Mouse (Mus musculus) liver, embryonic 14.5 days (tissue): ENCODE measurements around the gene Dvl3. TPM values are rescaled to one million over a fixed set of nuclear protein-coding genes. Genes with fewer than 3 reads are reported as not detected.

Experiments used
- ATAC-seq: fragments of 200-750 bp; cut with Nextera tagmentation; 2 replicates; pipeline ENCODE4 v1.8.0; 2017; ENCODE audit warnings: moderate number of reproducible peaks, mild to moderate bottlenecking, moderate library complexity; ENCODE audit not compliant: insufficient read depth
- DNase-seq, 3 experiments: peaks; one replicate each; pipeline ENCODE4 v3.0.0-alpha.2; 2012 to 2013; ENCODE audit warnings: low read depth in 3 of 3, low spot score in 3 of 3
- H3K27ac ChIP-seq: fragments of 300-500 bp; sonication (generic); 2 replicates; pipeline ENCODE4 v1.5.1; 2014; ENCODE audit warnings: moderate library complexity, mild to moderate bottlenecking, control low read depth, inconsistent platforms
- H3K27me3 ChIP-seq: fragments of 300-500 bp; sonication (generic); 2 replicates; pipeline ENCODE4 v1.6.1; 2014; ENCODE audit warnings: mild to moderate bottlenecking, low read length, moderate library complexity; ENCODE audit not compliant: control insufficient read depth, insufficient read depth
- H3K36me3 ChIP-seq: fragments of 300-500 bp; sonication (generic); replicated peaks from 2 replicates; pipeline ENCODE4 v1.6.1; 2014; ENCODE audit warnings: low read depth; ENCODE audit not compliant: control insufficient read depth, insufficient read depth
- H3K4me1 ChIP-seq, 2 experiments: fragments of 200-500 bp in 1 of 2; fragments of 300-500 bp in 1 of 2; sonication (generic) in 1 of 2; replicated peaks; 2 replicates each; pipeline ENCODE4 v1.6.1; 2012 to 2014; ENCODE audit warnings: antibody characterized with exemption in 1 of 2, inconsistent platforms in 1 of 2, low read length in 1 of 2; ENCODE audit not compliant: control insufficient read depth in 2 of 2, insufficient read depth in 2 of 2
- H3K4me2 ChIP-seq: fragments of 300-500 bp; sonication (generic); 2 replicates; pipeline ENCODE4 v1.6.1; 2014; ENCODE audit warnings: low read depth, mild to moderate bottlenecking, control low read depth, moderate library complexity
- H3K4me3 ChIP-seq, 2 experiments: fragments of 200-500 bp in 1 of 2; fragments of 300-500 bp in 1 of 2; sonication (generic) in 1 of 2; 2 replicates each; pipeline ENCODE4 v1.5.1; 2012 to 2014; ENCODE audit warnings: low read depth in 2 of 2, low read length in 2 of 2, mild to moderate bottlenecking in 2 of 2, control low read depth in 1 of 2, inconsistent platforms in 1 of 2, moderate library complexity in 1 of 2; ENCODE audit not compliant: insufficient read depth in 1 of 2
- H3K9ac ChIP-seq: fragments of 300-500 bp; sonication (generic); replicated peaks from 2 replicates; pipeline ENCODE4 v1.6.1; 2014; ENCODE audit warnings: mild to moderate bottlenecking, control low read depth, moderate library complexity
- H3K9me3 ChIP-seq: fragments of 300-500 bp; sonication (generic); 2 replicates; pipeline ENCODE4 v1.6.1; 2016; ENCODE audit warnings: low read length, mixed read lengths; ENCODE audit not compliant: control insufficient read depth
- CTCF ChIP-seq: IDR thresholded peaks from 2 replicates; pipeline ENCODE4 v1.5.1; 2016; ENCODE audit warnings: antibody characterized with exemption, low read depth, control low read depth
- EP300 ChIP-seq: IDR thresholded peaks from 2 replicates; pipeline ENCODE4 v1.6.1; 2016; ENCODE audit warnings: antibody characterized with exemption, low read depth
- WGBS: fragments of 180-500 bp; shearing (Covaris S2); extraction: QIAGEN DNeasy Blood & Tissue Kit; methylation state at CpG from one replicate; pipeline ENCODE4 v1.1.7; 2014; ENCODE audit not compliant: insufficient replicate concordance; 5-methylcytosine and 5-hydroxymethylcytosine counted together
- polyA plus RNA-seq, 2 experiments: library from polyadenylated mRNA; depleted of rRNA in 1 of 2; stranded (reverse) in 1 of 2; unstranded in 1 of 2; fragments of >200 nt; fragmentation: Nextera tagmentation in 1 of 2; extraction: Ambion mirVana in 1 of 2; gene quantifications; 2 replicates each; pipeline versions ENCODE4 v1.2.1 to v1.2.3; 2012 to 2014

Dvl3 gene
- polyA plus RNA-seq, 2 experiments = 4.9 to 7.3 TPM

- Histone ChIP-seq H3K36me3 (peaks cover 5% of the 10 kb centered on the region), H3K4me3 (peak overlapping the region in 1 of 2 experiments; percentile 87; a peak in 2 of 4 replicates), H3K9me3 (no peaks in the 10 kb centered on the region), H3K9ac (peak overlapping the region; percentile 88), H3K27ac (peak overlapping the region; percentile 42; the same call in 1 of the 2 replicates), H3K4me1 (peaks cover 5 to 9% of the 10 kb centered on the region in 2 experiments; a peak in 3 of 4 replicates), H3K27me3 (no peaks in the 10 kb centered on the region), H3K4me2 (peak overlapping the region; percentile 77)
- no peak for TF ChIP-seq EP300
- TF ChIP-seq CTCF = no peak
- DNase-seq (no peak), ATAC-seq (no peak)
These were observed 750 bp upstream of the Dvl3 start for GRCm38 (mm10) chr16:20516032-20516431.

DNA sequence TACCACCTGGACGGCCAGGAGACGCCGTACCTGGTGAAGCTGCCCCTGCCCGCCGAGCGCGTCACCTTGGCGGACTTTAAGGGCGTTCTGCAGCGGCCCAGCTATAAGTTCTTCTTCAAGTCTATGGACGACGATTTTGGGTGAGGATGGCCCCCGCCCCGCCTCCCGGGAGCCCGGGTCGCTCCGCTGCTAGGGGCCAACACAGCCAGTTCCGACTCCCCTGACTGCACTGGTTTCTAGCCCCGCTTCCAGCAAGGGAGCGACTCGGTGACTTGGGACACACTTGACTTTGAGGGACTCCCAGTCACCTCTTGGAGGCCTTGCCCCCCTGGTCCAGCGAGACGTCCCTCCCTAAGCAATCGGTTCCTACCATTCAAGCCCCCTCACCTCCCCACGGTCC lies 434 bp downstream of the Dvl3 start:
- H3K4me3 ChIP-seq = peak overlapping the region; percentile 72 to 87
- under 1% methylated on average over 26 of the region's 26 CpGs for WGBS
- ATAC-seq = peak; percentile 54
- H3K4me2 ChIP-seq = peak overlapping the region; percentile 77
- H3K27me3 ChIP-seq = no peaks in the 10 kb centered on the region
- H3K4me1 ChIP-seq = peaks cover 5 to 9% of the 10 kb centered on the region in 2 experiments; a peak in 3 of 4 replicates
- peak overlapping the region; percentile 43 for H3K27ac ChIP-seq
- DNase-seq = no peak
- H3K9me3 ChIP-seq = no peaks in the 10 kb centered on the region
- TF ChIP-seq CTCF (no peak), EP300 (no peak)
- peak overlapping the region; percentile 88 for H3K9ac ChIP-seq
- no peaks in the 10 kb centered on the region; the same call in 1 of the 2 replicates for H3K36me3 ChIP-seq

GRCm38 (mm10) chr16:20517701-20518374 lies 1.1 kb downstream of the Dvl3 start:
- WGBS = 12% methylated on average over 6 of the region's 6 CpGs
- 0 out of 2 replicates have a peak, but pooled peaks have one; percentile 11 for ATAC-seq
- Histone ChIP-seq H3K4me3 (peak overlapping the region; percentile 72 to 87), H3K4me2 (peak overlapping the region; percentile 77), H3K4me1 (peaks cover 5 to 9% of the 10 kb centered on the region in 2 experiments; a peak in 3 of 4 replicates), H3K27ac (peak overlapping the region; percentile 15; the same call in 1 of the 2 replicates), H3K9me3 (no peaks in the 10 kb centered on the region), H3K9ac (peak overlapping the region; percentile 88), H3K36me3 (no peaks in the 10 kb centered on the region; the same call in 1 of the 2 replicates), H3K27me3 (no peaks in the 10 kb centered on the region)
- TF ChIP-seq CTCF (no peak), EP300 (no peak)
- DNase-seq = no peak

- Histone ChIP-seq H3K36me3 (peaks cover 14% of the 10 kb centered on the region; the same call in 1 of the 2 replicates), H3K9me3 (no peaks in the 10 kb centered on the region), H3K4me1 (peaks cover 0 to 9% of the 10 kb centered on the region in 2 experiments; a peak in 3 of 4 replicates), H3K4me2 (no peak overlapping the region), H3K9ac (no peak overlapping the region), H3K27me3 (no peaks in the 10 kb centered on the region), H3K4me3 (no peak overlapping the region), H3K27ac (no peak overlapping the region)
- ATAC-seq (no peak), DNase-seq (no peak)
- 77% methylated on average over 10 of the region's 10 CpGs for WGBS
- TF ChIP-seq EP300 (no peak), CTCF (no peak)
These were observed 7.1 kb downstream of the Dvl3 start for GRCm38 (mm10) chr16:20523886-20524285.

DNA sequence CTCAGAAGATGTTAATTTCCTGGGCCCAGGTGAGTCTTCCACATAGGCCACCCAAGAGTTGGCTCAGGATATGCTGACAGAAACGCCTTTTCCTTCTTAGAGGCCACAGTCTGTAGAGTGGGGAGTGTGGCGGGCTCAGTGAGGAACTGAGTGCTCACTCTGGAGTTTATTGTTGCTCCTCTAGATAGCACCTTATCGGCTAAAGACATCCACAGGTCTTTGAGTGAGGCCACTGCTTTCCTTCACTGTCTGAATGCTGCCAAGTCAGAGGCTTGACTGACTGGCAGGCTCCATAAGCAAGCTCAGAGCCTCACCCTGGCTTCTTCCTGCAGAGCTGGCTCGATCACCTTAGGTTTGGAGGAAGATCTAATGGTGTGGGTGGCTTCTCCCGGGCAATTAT lies 12.0 kb downstream of the Dvl3 start:
- Histone ChIP-seq H3K4me1 (peaks cover 0 to 7% of the 10 kb centered on the region in 2 experiments; a peak in 2 of 4 replicates), H3K9ac (0 out of 2 replicates have a peak overlapping the region, but pooled peaks have one; percentile 23), H3K4me2 (peak overlapping the region; percentile 19; the same call in 1 of the 2 replicates), H3K4me3 (no peak overlapping the region), H3K36me3 (peaks cover 24% of the 10 kb centered on the region), H3K9me3 (no peaks in the 10 kb centered on the region), H3K27ac (peak overlapping the region; percentile 39), H3K27me3 (no peaks in the 10 kb centered on the region)
- WGBS = 34% methylated on average over 5 of the region's 5 CpGs
- DNase-seq = peak in 1 of 3 experiments; percentile 26
- TF ChIP-seq CTCF = no peak
- ATAC-seq = peak; percentile 83
